Mouse (Mus musculus) lung, postnatal 0 days (tissue): ENCODE measurements around the gene Sppl2b. TPM values are rescaled to one million over a fixed set of nuclear protein-coding genes. Genes with fewer than 3 reads are reported as not detected.
A peak's percentile ranks its signal among the peaks of the same experiment; 100 is the strongest.

Experiments used
- ATAC-seq: fragments of 200-750 bp; cut with Nextera tagmentation; 2 replicates; pipeline ENCODE4 v1.8.0; 2017; ENCODE audit warnings: moderate library complexity
- DNase-seq: peaks from one replicate; pipeline ENCODE4 v3.0.0-alpha.2; 2016; ENCODE audit warnings: low spot score
- H3K27ac ChIP-seq: fragments of 300-500 bp; sonication (generic); 2 replicates; pipeline ENCODE4 v1.5.1; 2014; ENCODE audit warnings: antibody characterized with exemption, mild to moderate bottlenecking, low read length, mixed read lengths
- H3K27me3 ChIP-seq: fragments of 300-500 bp; sonication (generic); replicated peaks from 2 replicates; pipeline ENCODE4 v1.6.1; 2014; ENCODE audit warnings: low read length, mixed read lengths; ENCODE audit not compliant: insufficient read depth
- H3K36me3 ChIP-seq: fragments of 300-500 bp; sonication (generic); 2 replicates; pipeline ENCODE4 v1.6.1; 2014; ENCODE audit warnings: low read length, mixed read lengths; ENCODE audit not compliant: insufficient read depth
- H3K4me1 ChIP-seq: fragments of 300-500 bp; sonication (generic); 2 replicates; pipeline ENCODE4 v1.6.1; 2014; ENCODE audit warnings: antibody characterized with exemption, low read depth, low read length, mixed read lengths; ENCODE audit not compliant: insufficient read depth
- H3K4me2 ChIP-seq: fragments of 300-500 bp; sonication (generic); replicated peaks from 2 replicates; pipeline ENCODE4 v1.6.1; 2014; ENCODE audit warnings: low read depth, mild to moderate bottlenecking, low read length, moderate library complexity, mixed read lengths
- H3K4me3 ChIP-seq: fragments of 300-500 bp; sonication (generic); 2 replicates; pipeline ENCODE4 v1.5.1; 2014; ENCODE audit warnings: low read depth, low read length
- H3K9ac ChIP-seq: fragments of 300-500 bp; sonication (generic); replicated peaks from 2 replicates; pipeline ENCODE4 v1.6.1; 2014; ENCODE audit warnings: low read depth, mild to moderate bottlenecking
- H3K9me3 ChIP-seq: fragments of 300-500 bp; sonication (generic); 2 replicates; pipeline ENCODE4 v1.6.1; 2016; ENCODE audit warnings: low read length, mixed read lengths
- CTCF ChIP-seq: IDR thresholded peaks from 2 replicates; pipeline ENCODE4 v1.5.1; 2016; ENCODE audit warnings: antibody characterized with exemption, mild to moderate bottlenecking
- EP300 ChIP-seq: IDR thresholded peaks from 2 replicates; pipeline ENCODE4 v1.6.1; 2016; ENCODE audit warnings: antibody characterized with exemption, mild to moderate bottlenecking, control low read depth
- WGBS: fragments of 180-500 bp; shearing (Covaris S2); extraction: QIAGEN DNeasy Blood & Tissue Kit; methylation state at CpG from one replicate; pipeline ENCODE4 v1.1.7; 2014; 5-methylcytosine and 5-hydroxymethylcytosine counted together
- polyA plus RNA-seq: library from polyadenylated mRNA; unstranded; fragments of >200 nt; fragmentation: Nextera tagmentation; extraction: Ambion mirVana; gene quantifications from 2 replicates; pipeline ENCODE4 v1.2.1, GENCODE M21; 2015

Gene Sppl2b
- polyA plus RNA-seq, 1 experiment from 2014 or later: 26.5 TPM

- WGBS: 39% methylated on average over 1 of the region's 1 CpGs
- TF ChIP-seq CTCF: no peak
- no peak for TF ChIP-seq EP300
- ATAC-seq (no peak), DNase-seq (no peak)
- no peak overlapping the region for H3K4me2 ChIP-seq
- H3K36me3 ChIP-seq: 0 out of 2 replicates have a peak, but pooled peaks cover 4% of the 10 kb centered on the region
- no peak overlapping the region for H3K27ac ChIP-seq
- H3K9me3 ChIP-seq: no peaks in the 10 kb centered on the region
- H3K9ac ChIP-seq: 0 out of 2 replicates have a peak overlapping the region, but pooled peaks have one; percentile 12
- no peaks in the 10 kb centered on the region for H3K4me1 ChIP-seq
- peaks cover 5% of the 10 kb centered on the region; the same call in 1 of the 2 replicates for H3K27me3 ChIP-seq
- no peak overlapping the region for H3K4me3 ChIP-seq
These were observed 25.5 kb upstream of the Sppl2b start for GRCm38 (mm10) chr10:80829359-80830278.

DNA sequence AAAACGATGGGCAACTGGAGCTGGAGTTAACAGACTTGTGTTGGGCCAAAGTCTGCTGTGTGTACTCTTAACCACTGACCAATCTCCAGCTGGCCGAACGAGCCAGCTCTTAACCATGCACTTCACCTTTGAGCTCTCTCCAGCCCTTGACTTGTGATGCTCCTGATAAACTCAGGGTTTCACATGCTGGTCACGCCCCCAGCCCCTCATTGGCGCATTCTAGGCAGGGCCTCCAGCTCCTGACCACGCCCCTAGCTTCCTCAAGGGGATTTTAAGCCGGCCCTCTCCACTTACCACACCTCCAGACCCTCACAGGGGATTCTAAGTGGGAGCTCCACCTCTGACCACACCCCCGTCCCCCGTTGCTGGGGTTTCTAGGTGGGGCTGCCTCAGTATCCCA is 23.9 kb upstream of the Sppl2b start:
- Histone ChIP-seq H3K4me3 (no peak overlapping the region), H3K27me3 (peaks cover 19% of the 10 kb centered on the region; the same call in 1 of the 2 replicates), H3K36me3 (0 out of 2 replicates have a peak, but pooled peaks cover 4% of the 10 kb centered on the region), H3K4me2 (no peak overlapping the region), H3K27ac (no peak overlapping the region), H3K9me3 (no peaks in the 10 kb centered on the region), H3K9ac (no peak overlapping the region), H3K4me1 (no peaks in the 10 kb centered on the region)
- TF ChIP-seq CTCF (no peak), EP300 (no peak)
- DNase-seq (peak; percentile 72), ATAC-seq (no peak; the same call in 1 of the 2 replicates)
- 6% methylated on average over 9 of the region's 9 CpGs for WGBS

DNA sequence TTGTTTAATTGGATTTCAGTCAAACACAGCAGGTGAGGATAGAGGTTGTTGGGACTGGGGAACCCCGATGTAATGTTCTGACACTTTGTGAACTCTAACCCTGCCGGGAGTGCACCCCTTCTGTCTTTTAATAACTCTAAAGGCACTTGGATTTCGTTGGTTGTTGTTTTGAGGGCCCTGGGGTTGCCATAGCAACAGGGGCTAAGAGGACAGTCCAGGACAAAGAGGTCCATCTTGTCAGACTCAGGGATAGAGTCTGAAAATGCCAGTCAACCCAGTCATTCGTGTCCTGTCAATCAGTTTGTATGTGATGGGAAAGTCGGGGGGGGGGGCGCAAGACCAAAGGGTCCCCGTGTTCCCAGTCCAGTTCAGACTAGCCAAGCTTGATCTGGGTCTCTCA is 22.3 kb upstream of the Sppl2b start:
- WGBS: 56% methylated on average over 6 of the region's 7 CpGs
- Histone ChIP-seq H3K9me3 (no peaks in the 10 kb centered on the region), H3K4me1 (no peaks in the 10 kb centered on the region), H3K9ac (no peak overlapping the region), H3K4me2 (no peak overlapping the region), H3K36me3 (0 out of 2 replicates have a peak, but pooled peaks cover 4% of the 10 kb centered on the region), H3K27ac (no peak overlapping the region), H3K4me3 (no peak overlapping the region), H3K27me3 (peaks cover 19% of the 10 kb centered on the region; the same call in 1 of the 2 replicates)
- DNase-seq (no peak), ATAC-seq (no peak)
- TF ChIP-seq CTCF (no peak), EP300 (no peak)

DNA sequence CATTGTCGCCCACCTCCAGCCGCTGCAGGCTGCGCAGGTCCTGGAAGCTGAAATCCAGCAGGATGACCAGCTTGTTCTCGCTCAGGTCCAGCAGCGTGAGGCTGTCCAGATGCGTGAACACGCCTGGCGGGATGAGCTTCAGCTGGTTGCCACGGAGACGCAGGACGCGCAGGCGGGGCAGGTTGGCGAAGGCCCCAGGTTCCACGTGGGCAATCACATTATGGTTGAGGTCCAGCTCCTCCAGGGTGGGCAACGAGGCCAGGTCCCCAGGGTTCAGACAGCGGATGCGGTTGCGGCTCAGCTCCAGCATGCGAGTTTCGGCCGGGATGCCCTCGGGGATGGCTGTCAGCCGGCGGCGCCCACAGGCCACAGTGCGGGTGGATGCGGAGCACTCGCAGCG is 19.5 kb upstream of the Sppl2b start:
- Histone ChIP-seq H3K4me1 (no peaks in the 10 kb centered on the region), H3K27me3 (peaks cover 19% of the 10 kb centered on the region; the same call in 1 of the 2 replicates), H3K36me3 (no peaks in the 10 kb centered on the region), H3K27ac (no peak overlapping the region), H3K4me3 (no peak overlapping the region), H3K4me2 (no peak overlapping the region), H3K9me3 (no peaks in the 10 kb centered on the region), H3K9ac (no peak overlapping the region)
- ATAC-seq (no peak), DNase-seq (no peak)
- TF ChIP-seq EP300 (no peak), CTCF (no peak)
- WGBS: 64% methylated on average over 29 of the region's 30 CpGs

GRCm38 (mm10) chr10:80836949-80837379 is 18.1 kb upstream of the Sppl2b start:
- Histone ChIP-seq H3K4me1 (no peaks in the 10 kb centered on the region), H3K27me3 (peaks cover 19% of the 10 kb centered on the region; the same call in 1 of the 2 replicates), H3K9me3 (no peaks in the 10 kb centered on the region), H3K9ac (no peak overlapping the region), H3K4me2 (no peak overlapping the region), H3K4me3 (no peak overlapping the region), H3K36me3 (no peaks in the 10 kb centered on the region), H3K27ac (no peak overlapping the region)
- no peak for TF ChIP-seq CTCF
- no peak for TF ChIP-seq EP300
- DNase-seq (no peak), ATAC-seq (no peak)
- 36% methylated on average over 7 of the region's 7 CpGs for WGBS

- ATAC-seq: no peak
These were observed 17.2 kb upstream of the Sppl2b start for GRCm38 (mm10) chr10:80837827-80838226.

More at GRCm38 (mm10) chr10:80837827-80838226, 17.2 kb upstream of the Sppl2b start:
- Histone ChIP-seq H3K9ac (no peak overlapping the region), H3K9me3 (no peaks in the 10 kb centered on the region), H3K27me3 (peaks cover 20% of the 10 kb centered on the region), H3K4me2 (no peak overlapping the region), H3K4me3 (no peak overlapping the region), H3K36me3 (no peaks in the 10 kb centered on the region), H3K27ac (no peak overlapping the region), H3K4me1 (no peaks in the 10 kb centered on the region)
- TF ChIP-seq EP300: no peak
- no peak for TF ChIP-seq CTCF
- WGBS: 9% methylated on average over 2 of the region's 2 CpGs
- DNase-seq: no peak
